Mouse (Mus musculus): ENCODE results near the gene Dnal4.

Dnal4 gene

DNA sequence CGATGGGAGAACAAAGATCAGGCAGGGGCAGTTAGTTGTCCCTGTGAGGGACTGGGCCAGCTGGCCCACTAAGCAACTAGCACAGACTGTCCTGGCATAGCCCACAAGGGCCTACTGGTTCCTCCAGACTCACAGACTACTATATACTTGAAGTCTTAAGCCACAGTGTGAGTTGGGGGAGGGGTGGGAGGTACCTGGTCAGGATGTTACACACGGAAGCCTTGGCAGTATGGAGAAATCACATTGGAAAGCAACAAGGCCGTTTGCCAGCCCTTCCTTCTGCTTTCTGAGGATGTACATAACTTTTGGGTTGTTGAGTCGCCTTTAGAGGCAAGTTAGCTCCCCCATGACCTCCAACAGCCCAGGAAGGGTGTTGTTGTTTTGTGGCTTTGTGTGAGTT is 44.0 kb downstream of the Dnal4 start:
- no peak for DNase-seq (ENCODE audit: low read depth, low spot score)

DNA sequence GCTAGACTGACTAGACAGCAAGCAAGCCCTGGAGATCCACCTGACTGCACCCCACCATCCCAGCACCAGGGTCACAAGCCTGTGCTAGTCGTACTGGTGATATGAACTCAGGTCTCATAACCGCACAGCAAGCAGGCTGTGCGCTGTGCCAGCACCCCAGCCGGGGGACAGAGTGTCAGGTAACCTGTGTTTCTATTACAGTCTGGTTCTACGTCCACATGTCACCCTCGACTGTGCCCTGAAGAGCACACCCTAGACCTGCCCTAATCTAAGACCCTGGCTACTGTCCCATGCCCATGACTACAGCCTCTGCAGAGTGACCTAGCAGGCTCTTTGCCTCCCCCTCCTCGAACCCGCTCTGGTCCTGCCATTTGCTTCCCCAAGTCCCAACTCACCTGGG is 44.5 kb downstream of the Dnal4 start:
- no peak for DNase-seq (ENCODE audit: low read depth, low spot score)

DNA sequence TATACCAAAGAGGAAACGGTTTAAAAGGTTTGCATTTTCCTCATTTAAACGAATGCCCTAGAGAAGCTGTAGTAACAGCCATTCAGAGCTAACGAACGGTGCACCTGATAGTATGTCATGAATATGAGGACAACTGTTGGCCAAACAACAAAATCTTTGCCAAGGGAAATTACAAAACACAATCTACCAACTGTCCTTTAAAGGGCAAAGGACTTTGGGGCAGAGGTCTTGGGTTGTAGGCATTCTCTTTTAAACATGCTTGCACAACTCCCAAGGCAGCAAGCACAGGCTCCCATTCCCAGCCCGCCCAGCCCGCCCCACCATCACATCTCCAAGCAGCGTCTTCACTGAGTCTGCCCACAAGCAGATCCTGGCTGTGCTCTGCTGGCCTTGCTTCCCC is 46.1 kb downstream of the Dnal4 start:
- DNase-seq (ENCODE audit: low read depth, low spot score): no peak

DNA sequence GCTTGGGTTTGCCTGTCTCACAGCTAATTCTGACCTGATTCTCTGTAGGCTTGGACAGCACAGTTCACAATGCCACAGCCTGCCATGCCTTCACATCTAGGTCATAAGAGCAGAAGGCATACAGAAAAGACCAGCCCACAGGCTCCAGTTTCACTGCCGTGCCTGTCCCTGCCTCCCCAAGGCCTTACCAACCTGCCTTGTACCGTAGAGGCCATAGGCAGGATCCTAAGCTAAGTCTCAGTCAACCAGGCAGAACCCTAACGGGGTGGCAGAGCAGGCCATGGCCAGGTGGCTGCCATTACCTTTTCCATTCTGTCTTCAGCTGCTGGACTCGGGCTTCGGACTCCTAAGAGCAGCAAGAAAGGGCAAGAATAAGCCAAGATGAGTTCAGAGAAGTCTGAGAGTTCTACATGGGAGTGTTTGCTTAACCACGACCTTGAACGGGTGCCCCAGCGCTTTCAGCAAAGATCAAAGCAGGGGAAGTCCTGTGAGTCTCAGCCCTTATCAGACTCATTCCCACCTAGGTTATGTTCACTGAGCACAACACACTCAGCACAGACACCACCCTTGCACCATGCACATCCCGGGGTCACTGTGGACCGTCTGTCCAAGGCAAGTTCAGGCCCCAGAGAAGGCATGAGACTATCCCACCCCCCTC is 48.8 kb downstream of the Dnal4 start:
- no peak for DNase-seq (ENCODE audit: low read depth, low spot score)

DNA sequence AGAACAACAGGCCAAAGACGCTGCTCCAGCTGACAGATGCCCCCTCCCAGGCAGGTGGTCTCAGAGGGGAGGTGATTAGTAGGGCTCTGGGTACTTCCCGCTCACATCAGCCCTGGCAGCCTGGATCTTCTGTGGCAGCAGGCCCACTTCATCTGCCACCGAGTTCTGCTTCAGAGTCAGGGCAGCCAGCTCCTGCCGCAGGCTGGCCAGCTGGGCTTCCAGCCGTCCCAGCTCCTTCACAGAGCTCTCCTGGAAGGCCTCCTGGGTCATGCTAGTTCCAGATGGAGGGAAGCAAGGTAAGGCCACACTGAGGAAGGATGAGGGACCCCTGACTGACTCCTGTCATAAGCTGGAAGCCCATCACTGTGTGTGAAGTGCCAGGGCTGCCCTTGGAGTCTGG is 49.3 kb downstream of the Dnal4 start:
- no peak for DNase-seq (ENCODE audit: low read depth, low spot score)

DNA sequence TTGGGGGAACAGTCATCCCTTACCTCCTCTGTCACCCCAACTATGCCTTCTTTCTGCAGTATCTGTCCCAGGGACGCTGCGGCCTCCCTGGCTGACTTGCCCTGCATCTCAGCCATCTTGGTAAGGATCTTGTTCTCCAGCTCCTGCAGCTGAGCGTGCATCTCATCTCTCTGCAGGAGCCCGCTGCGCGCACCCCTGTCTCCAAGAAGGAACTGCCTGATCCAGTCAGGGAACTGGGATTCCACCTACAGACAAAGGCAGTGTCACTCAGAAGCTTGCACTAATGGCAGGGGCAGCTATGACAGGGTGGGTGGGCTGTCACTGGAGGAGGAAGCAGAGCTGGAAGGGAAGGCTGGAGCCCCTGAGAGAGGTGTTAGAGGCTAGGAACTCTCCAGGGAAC is 49.8 kb downstream of the Dnal4 start:
- no peak for DNase-seq (ENCODE audit: low read depth, low spot score)

DNA sequence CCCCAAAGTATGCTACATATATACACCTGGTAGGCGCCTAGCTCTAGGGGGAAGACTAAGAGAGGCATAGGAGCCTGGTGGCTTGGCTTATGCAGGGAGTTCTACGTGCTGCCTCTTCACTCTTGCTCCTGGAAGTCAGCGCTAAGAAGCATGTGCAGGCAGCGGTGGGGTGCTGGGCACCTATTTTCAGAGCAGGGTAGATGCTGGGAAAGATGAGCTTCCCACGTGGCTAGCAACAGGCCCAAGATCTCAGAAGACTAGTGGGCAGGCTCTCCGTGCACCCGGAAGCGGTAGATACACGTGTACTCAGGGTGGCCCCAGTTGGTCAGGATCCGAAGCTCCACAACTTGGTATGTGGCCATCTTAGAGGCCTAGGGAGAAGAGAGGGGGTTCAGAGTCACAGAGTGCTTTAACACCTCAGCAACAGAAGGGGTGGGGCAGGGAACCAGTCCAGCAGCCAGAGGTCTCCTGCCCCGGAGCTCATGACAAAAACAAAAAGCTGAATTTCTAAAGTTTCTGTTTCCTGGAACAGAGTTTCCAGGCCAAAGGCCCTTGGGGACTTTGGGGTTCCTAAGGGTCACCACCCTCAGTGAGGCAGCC is 52.4 kb downstream of the Dnal4 start:
- no peak for DNase-seq (ENCODE audit: low read depth, low spot score)

DNA sequence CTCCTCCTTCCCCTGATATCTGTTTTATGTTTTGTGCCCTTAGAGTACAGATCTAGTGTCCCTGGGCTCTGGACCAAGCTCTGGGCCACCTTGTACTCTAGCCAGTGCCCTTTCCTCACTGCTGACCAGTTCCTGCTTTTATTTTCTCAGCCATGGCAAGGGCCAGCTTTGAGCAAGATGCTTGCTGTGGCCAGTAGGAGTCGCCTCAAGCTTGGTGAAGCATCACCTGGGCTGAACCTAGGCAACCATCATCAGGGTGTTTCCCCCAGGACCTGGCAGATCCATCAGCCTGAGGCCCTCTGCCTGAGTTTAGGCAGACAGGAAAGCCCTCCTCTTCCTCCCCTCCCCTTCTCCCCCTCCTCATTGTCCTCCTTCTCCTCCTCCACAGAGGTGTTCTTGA is 54.2 kb downstream of the Dnal4 start:
- DNase-seq (ENCODE audit: low read depth, low spot score): no peak

DNA sequence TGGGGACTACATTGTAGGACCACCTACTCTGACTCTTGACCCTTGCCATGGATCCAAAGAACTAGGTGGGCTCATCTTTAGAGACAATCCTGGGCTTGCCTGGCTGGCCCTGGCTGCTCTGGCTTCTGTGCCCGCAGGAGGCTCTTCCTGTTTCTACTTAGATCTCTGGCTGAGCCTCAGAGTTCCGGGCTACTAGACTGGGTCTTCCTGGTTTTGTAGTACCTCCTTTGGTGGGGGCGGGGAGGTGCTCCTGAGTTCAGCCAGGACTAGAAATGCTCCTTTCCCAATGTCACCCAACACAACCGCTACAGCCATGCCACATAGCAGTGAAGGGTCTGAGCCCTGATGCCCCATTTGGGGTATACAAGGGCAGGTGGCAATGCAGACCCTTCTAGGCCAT is 56.9 kb downstream of the Dnal4 start:
- DNase-seq (ENCODE audit: low read depth, low spot score): no peak

DNA sequence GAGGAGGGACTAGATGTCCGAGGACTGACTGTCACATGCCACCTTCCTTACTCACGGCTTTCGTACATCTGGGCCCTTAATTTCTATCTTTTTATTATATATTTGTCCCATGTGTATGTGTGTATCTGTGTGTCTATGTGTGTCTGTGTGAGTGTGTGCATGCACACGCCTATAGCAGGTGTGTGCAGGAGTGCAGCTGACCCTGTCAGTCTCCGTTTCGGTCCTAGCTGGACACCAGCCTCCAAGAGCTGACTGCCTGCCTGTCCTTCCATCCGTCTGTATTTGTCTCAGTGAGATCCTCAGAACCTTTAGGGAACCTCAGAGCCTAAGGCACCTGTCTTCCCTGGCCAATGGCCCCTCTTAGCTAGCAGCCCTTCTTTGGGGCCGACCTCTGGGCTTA is 57.4 kb downstream of the Dnal4 start:
- DNase-seq (ENCODE audit: low read depth, low spot score): no peak

DNA sequence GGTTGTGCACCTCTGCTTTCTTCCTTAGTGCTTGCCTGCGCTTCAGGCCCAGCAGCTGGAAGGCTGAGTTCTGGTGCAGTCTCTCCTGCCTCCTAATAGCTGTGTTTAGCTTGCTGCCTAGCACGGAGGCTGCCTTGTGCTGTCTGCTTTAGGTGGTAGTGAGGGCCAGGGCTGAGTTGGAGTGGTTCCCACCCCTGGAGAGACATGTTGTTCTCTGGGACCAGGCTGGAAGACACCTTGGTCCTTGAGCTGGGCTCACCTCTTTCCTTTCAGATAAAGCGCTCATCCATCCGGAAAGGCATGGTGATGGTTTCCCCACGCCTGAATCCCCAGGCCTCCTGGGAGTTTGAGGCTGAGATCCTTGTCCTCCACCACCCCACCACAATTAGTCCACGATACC is 60.9 kb downstream of the Dnal4 start:
- DNase-seq (ENCODE audit: low read depth, low spot score): no peak

DNA sequence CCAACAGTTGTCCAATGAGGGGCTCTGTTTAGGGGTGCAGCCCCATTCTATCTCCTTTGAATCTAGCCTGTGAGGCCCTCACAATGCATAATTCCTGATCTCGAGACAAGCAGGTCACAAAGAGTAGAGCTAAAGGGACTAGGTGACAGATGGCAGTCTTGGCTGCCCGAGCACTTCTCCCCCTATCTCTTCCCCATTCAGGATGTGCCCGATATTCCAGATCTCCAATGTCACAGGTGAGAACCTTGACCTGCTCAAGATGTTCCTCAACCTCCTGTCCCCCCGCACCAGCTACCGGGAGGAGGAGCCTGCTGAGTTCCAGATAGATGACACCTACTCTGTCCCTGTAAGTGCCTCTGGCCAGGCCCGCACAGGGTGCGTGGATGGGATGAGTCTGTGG is 62.0 kb downstream of the Dnal4 start:
- no peak for DNase-seq (ENCODE audit: low read depth, low spot score)

Measured in embryo, embryonic 11.5 days (tissue).